Mouse (Mus musculus): Measurements from ENCODE around the gene Ctnna3.

Gene Ctnna3

GRCm38 (mm10) chr10:64076410-64077052, 646.6 kb downstream of the Ctnna3 start:
- DNase-seq (ENCODE audit: low spot score in 2 of 2), result no peak

GRCm38 (mm10) chr10:64082345-64082744, 652.4 kb downstream of the Ctnna3 start:
- no peak for DNase-seq (ENCODE audit: low spot score in 2 of 2)

- no peak for DNase-seq (ENCODE audit: low spot score in 2 of 2)
Observed at GRCm38 (mm10) chr10:64083813-64084212, 653.9 kb downstream of the Ctnna3 start.

- DNase-seq (ENCODE audit: low spot score in 2 of 2), result no peak
Observed at GRCm38 (mm10) chr10:64084465-64084864, 654.6 kb downstream of the Ctnna3 start.

GRCm38 (mm10) chr10:64086183-64086566, 656.3 kb downstream of the Ctnna3 start:
- DNase-seq (ENCODE audit: low spot score in 2 of 2), result no peak

- DNase-seq (ENCODE audit: low spot score in 2 of 2), result no peak
Observed at GRCm38 (mm10) chr10:64086567-64087391, 656.9 kb downstream of the Ctnna3 start.

- no peak for DNase-seq (ENCODE audit: low spot score in 2 of 2)
Observed at GRCm38 (mm10) chr10:64087521-64087920, 657.6 kb downstream of the Ctnna3 start.

GRCm38 (mm10) chr10:64087936-64088773, 658.3 kb downstream of the Ctnna3 start:
- no peak for DNase-seq (ENCODE audit: low spot score in 2 of 2)

GRCm38 (mm10) chr10:64088774-64089460, 659.0 kb downstream of the Ctnna3 start:
- no peak for DNase-seq (ENCODE audit: low spot score in 2 of 2)

GRCm38 (mm10) chr10:64089680-64090460, 660.0 kb downstream of the Ctnna3 start, which contains the start of gene Lrrtm3:
Gene Lrrtm3, minus strand, starts transcription at chr10:64090277.
- no peak for DNase-seq (ENCODE audit: low spot score in 2 of 2)

GRCm38 (mm10) chr10:64096532-64096931, 666.6 kb downstream of the Ctnna3 start:
- DNase-seq (ENCODE audit: low spot score in 2 of 2), result no peak

- DNase-seq (ENCODE audit: low spot score in 2 of 2), result no peak
Observed at GRCm38 (mm10) chr10:64115246-64115645, 685.3 kb downstream of the Ctnna3 start.

- DNase-seq (ENCODE audit: low spot score in 2 of 2), result no peak
Observed at GRCm38 (mm10) chr10:64118833-64119232, 688.9 kb downstream of the Ctnna3 start.

- DNase-seq (ENCODE audit: low spot score in 2 of 2), result no peak
Observed at GRCm38 (mm10) chr10:64130397-64131150, 700.7 kb downstream of the Ctnna3 start.

- DNase-seq (ENCODE audit: low spot score in 2 of 2), result no peak
Observed at GRCm38 (mm10) chr10:64133461-64133860, 703.6 kb downstream of the Ctnna3 start.

- no peak for DNase-seq (ENCODE audit: low spot score in 2 of 2)
Observed at GRCm38 (mm10) chr10:64135481-64135880, 705.6 kb downstream of the Ctnna3 start.

- DNase-seq (ENCODE audit: low spot score in 2 of 2), result no peak
Observed at GRCm38 (mm10) chr10:64146511-64146910, 716.6 kb downstream of the Ctnna3 start.

- no peak for DNase-seq (ENCODE audit: low spot score in 2 of 2)
Observed at GRCm38 (mm10) chr10:64181696-64182095, 751.8 kb downstream of the Ctnna3 start.

GRCm38 (mm10) chr10:64182731-64183130, 752.8 kb downstream of the Ctnna3 start:
- DNase-seq (ENCODE audit: low spot score in 2 of 2), result no peak

GRCm38 (mm10) chr10:64188046-64188445, 758.1 kb downstream of the Ctnna3 start:
- no peak for DNase-seq (ENCODE audit: low spot score in 2 of 2)
